Mouse (Mus musculus): ENCODE data around the gene Tmem160. TPM values are rescaled to one million over a fixed set of nuclear protein-coding genes. Genes with fewer than 3 reads are reported as not detected.

Gene Tmem160
- polyA plus RNA-seq, 1 experiment from 2014 or later: 75.0 TPM

DNA sequence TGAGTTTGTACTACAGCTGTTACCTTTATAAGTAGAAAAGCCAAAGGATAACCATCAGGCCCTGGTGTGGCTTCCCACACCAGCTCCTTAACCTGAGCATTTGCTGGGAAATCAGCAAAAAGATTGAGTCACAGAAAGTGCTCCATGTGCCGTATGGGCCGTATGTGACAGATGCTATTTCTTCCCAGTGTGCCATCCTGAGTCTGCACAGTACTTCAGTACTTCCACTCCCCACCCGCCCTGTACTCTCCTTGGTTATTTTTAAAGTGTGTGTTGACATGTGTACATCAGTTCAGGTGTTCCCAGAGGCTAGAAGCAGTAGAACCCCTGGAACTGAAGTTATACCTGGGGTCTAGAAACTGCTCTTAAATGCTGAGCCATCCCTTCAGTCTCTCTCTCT lies 45.6 kb upstream of the Tmem160 start:
- Histone ChIP-seq H3K4me3 (ENCODE audit: low read depth, low read length) (no peak overlapping the region), H3K27ac (replicated peaks) (0 out of 2 replicates have a peak overlapping the region, but pooled peaks have one; percentile 24), H3K9me3 (ENCODE audit: control insufficient read depth, low read length) (no peaks in the 10 kb centered on the region), H3K27me3 (ENCODE audit: control insufficient read depth, insufficient read depth, low read length) (no peaks in the 10 kb centered on the region), H3K36me3 (ENCODE audit: control insufficient read depth, insufficient read depth, low read length) (no peaks in the 10 kb centered on the region), H3K4me1 (replicated peaks; ENCODE audit: control insufficient read depth, insufficient read depth) (peaks cover 6% of the 10 kb centered on the region), H3K9ac (ENCODE audit: low read length) (no peak overlapping the region), H3K4me2 (replicated peaks; ENCODE audit: low read depth) (no peak overlapping the region)
- 89% methylated on average over 3 of the region's 3 CpGs for WGBS
- DNase-seq (ENCODE audit: low spot score) (no peak), ATAC-seq (ENCODE audit: low FRiP score, low TSS enrichment) (no peak)
- TF ChIP-seq EP300 (optimal IDR thresholded peaks at IDR 0.05) (no peak), CTCF (IDR thresholded peaks at IDR 0.05; ENCODE audit: low read depth) (no peak)

DNA sequence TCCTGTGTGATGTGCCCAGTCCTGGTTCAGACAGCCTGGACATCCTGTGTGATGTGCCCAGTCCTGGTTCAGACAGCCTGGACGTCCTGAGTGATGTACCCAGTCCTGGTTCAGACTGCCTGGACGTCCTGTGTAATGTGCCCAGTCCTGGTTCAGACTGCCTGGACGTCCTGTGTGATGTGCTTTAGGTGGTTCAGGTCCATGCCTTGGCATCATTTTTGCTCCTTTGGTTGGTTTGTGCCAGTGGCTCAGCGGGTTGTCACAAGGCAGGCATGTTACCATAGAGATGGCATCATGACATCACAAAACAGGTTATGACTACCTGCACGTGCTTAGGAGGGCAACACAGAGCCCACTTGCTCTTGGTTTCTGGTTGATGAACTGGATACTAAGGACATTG lies 41.5 kb upstream of the Tmem160 start:
- no peaks in the 10 kb centered on the region for H3K36me3 ChIP-seq (ENCODE audit: control insufficient read depth, insufficient read depth, low read length)
- TF ChIP-seq CTCF (IDR thresholded peaks at IDR 0.05; ENCODE audit: low read depth) (no peak), EP300 (optimal IDR thresholded peaks at IDR 0.05) (no peak)
- no peaks in the 10 kb centered on the region for H3K4me1 ChIP-seq (replicated peaks; ENCODE audit: control insufficient read depth, insufficient read depth)
- no peak overlapping the region for H3K9ac ChIP-seq (ENCODE audit: low read length)
- H3K4me3 ChIP-seq (ENCODE audit: low read depth, low read length): no peak overlapping the region
- DNase-seq (ENCODE audit: low spot score) (no peak), ATAC-seq (ENCODE audit: low FRiP score, low TSS enrichment) (no peak)
- H3K27me3 ChIP-seq (ENCODE audit: control insufficient read depth, insufficient read depth, low read length): no peaks in the 10 kb centered on the region
- H3K27ac ChIP-seq (replicated peaks): no peak overlapping the region
- no peak overlapping the region for H3K4me2 ChIP-seq (replicated peaks; ENCODE audit: low read depth)
- 85% methylated on average over 5 of the region's 5 CpGs for WGBS
- H3K9me3 ChIP-seq (ENCODE audit: control insufficient read depth, low read length): no peaks in the 10 kb centered on the region

DNA sequence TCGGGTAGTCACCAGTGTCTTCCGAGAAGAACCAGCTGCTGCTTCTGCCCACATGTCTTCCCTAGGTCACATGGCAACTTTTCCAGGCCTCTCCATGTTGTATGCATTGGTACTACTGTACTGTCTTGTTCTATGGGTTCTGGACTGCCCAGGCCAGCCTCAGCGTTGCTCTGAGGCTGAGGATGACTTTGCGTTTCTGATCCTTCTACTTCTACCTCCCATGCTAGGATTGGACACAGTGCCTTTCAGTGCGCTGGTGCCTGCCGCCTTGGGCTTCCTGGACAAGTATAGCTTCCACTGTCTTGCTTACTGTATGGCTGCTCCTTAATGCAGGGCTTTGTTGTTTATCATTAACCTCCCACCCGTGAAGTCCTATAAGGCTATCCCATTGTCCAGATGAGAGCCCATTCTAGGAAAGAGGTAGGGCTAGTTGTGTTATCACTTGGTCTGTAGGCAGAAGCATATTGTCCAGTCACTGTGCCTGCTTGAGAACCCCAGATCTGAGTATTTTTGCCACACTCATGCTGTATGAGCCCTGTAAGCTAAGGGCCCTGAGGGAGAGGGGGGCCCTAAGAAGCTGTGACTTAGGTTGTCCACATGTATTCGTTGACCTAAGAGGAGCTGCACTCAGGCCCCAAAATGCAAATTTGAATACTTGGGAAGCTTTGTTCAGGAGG lies 40.2 kb upstream of the Tmem160 start:
- no peak for DNase-seq (ENCODE audit: low spot score)
- ATAC-seq (ENCODE audit: low FRiP score, low TSS enrichment): no peak
- no peaks in the 10 kb centered on the region for H3K27me3 ChIP-seq (ENCODE audit: control insufficient read depth, insufficient read depth, low read length)
- 81% methylated on average over 8 of the region's 8 CpGs for whole genome bisulfite sequencing
- H3K4me1 ChIP-seq (replicated peaks; ENCODE audit: control insufficient read depth, insufficient read depth): no peaks in the 10 kb centered on the region
- no peak overlapping the region for H3K4me2 ChIP-seq (replicated peaks; ENCODE audit: low read depth)
- TF ChIP-seq CTCF (IDR thresholded peaks at IDR 0.05; ENCODE audit: low read depth) (no peak), EP300 (optimal IDR thresholded peaks at IDR 0.05) (no peak)
- H3K36me3 ChIP-seq (ENCODE audit: control insufficient read depth, insufficient read depth, low read length): peaks cover 6% of the 10 kb centered on the region; the same call in 1 of the 2 replicates
- H3K4me3 ChIP-seq (ENCODE audit: low read depth, low read length): no peak overlapping the region
- H3K9me3 ChIP-seq (ENCODE audit: control insufficient read depth, low read length): no peaks in the 10 kb centered on the region
- no peak overlapping the region for H3K27ac ChIP-seq (replicated peaks)
- H3K9ac ChIP-seq (ENCODE audit: low read length): no peak overlapping the region

DNA sequence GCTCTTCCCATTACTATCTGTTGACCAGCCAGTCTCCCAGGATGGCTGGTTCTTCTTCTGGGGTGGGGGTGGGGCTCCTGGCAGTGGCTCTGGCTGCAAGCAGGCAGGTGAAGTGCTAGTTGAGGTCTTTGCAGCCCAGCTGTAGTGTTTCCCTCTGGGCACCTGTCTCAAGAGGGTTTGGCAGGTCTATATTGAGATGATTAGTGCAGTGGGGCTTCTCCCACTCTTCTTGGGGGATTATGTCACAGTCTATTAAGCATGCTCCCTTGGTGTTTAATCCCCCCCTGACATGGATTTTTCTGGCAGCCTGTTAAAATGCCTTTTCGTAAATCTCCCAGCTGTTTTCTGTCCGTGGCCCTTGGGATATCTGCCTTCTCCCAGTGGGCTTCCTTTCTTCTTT lies 39.6 kb upstream of the Tmem160 start:
- Histone ChIP-seq H3K27me3 (ENCODE audit: control insufficient read depth, insufficient read depth, low read length) (no peaks in the 10 kb centered on the region), H3K9me3 (ENCODE audit: control insufficient read depth, low read length) (no peaks in the 10 kb centered on the region), H3K27ac (replicated peaks) (no peak overlapping the region), H3K4me1 (replicated peaks; ENCODE audit: control insufficient read depth, insufficient read depth) (no peaks in the 10 kb centered on the region), H3K9ac (ENCODE audit: low read length) (no peak overlapping the region), H3K4me3 (ENCODE audit: low read depth, low read length) (no peak overlapping the region), H3K4me2 (replicated peaks; ENCODE audit: low read depth) (no peak overlapping the region), H3K36me3 (ENCODE audit: control insufficient read depth, insufficient read depth, low read length) (peaks cover 6% of the 10 kb centered on the region; the same call in 1 of the 2 replicates)
- TF ChIP-seq EP300 (optimal IDR thresholded peaks at IDR 0.05) (no peak), CTCF (IDR thresholded peaks at IDR 0.05; ENCODE audit: low read depth) (no peak)
- no peak for ATAC-seq (ENCODE audit: low FRiP score, low TSS enrichment)
- no peak for DNase-seq (ENCODE audit: low spot score)
- 54% methylated on average over 2 of the region's 2 CpGs for WGBS

DNA sequence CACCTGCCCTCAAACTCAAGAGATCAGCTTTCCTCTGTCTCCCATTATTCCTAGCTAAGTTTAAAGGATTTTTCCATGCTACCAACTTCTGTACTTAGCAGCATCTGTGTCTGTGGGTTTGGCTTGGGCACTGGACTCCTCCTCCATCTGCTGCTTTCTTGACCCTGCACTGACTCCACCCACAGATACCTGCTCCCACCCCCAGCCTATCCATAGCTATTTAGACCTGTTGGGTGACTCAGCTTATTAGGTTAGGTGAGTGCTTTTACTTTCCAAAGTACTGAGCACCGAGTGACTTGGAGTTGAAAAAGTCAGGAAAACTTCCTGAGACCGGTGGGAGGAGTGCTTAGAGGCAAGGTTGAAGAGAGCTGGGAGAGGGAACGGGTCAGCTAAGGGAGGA lies 37.2 kb upstream of the Tmem160 start:
- Histone ChIP-seq H3K27me3 (ENCODE audit: control insufficient read depth, insufficient read depth, low read length) (no peaks in the 10 kb centered on the region), H3K4me2 (replicated peaks; ENCODE audit: low read depth) (peak overlapping the region; percentile 14; the same call in 1 of the 2 replicates), H3K9me3 (ENCODE audit: control insufficient read depth, low read length) (no peaks in the 10 kb centered on the region), H3K27ac (replicated peaks) (peak overlapping the region; percentile 86), H3K4me3 (ENCODE audit: low read depth, low read length) (no peak overlapping the region), H3K4me1 (replicated peaks; ENCODE audit: control insufficient read depth, insufficient read depth) (no peaks in the 10 kb centered on the region), H3K9ac (ENCODE audit: low read length) (no peak overlapping the region), H3K36me3 (ENCODE audit: control insufficient read depth, insufficient read depth, low read length) (peaks cover 6% of the 10 kb centered on the region; the same call in 1 of the 2 replicates)
- TF ChIP-seq EP300 (optimal IDR thresholded peaks at IDR 0.05) (no peak), CTCF (IDR thresholded peaks at IDR 0.05; ENCODE audit: low read depth) (no peak)
- DNase-seq (ENCODE audit: low spot score) (peak; percentile 81), ATAC-seq (ENCODE audit: low FRiP score, low TSS enrichment) (peak; percentile 88)
- WGBS: 55% methylated on average over 3 of the region's 3 CpGs

DNA sequence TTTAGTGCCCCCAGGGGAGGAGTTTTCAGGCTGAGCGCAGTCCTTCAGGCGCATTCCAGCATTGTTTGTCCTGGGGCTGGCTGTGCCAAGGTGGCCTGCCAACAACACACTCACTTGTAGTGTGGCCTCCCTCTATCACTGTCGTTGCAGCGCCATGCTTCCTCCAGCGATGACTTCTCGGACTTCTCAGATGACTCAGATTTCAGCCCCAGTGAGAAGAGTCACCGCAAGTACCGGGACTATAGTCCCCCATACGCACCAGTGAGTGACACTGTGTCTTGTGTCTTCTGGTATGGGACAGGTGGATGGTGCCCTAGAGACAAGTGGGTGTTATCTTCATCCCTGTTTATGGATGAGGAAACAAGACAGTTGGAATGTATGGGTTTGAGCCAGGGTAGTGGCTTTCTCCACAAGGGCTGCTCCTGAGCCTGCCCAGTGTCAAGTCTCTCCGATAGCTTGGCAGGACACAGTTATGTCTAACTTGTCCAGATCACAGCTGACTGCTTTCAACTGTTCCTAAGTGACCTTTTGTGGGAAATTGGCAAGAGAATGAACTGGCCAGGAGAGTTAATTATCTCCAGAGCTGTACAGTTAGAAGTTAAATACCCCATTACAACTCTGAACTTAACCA lies 35.3 kb upstream of the Tmem160 start:
- peak; percentile 56 for DNase-seq (ENCODE audit: low spot score)
- H3K4me2 ChIP-seq (replicated peaks; ENCODE audit: low read depth): no peak overlapping the region
- no peak overlapping the region for H3K4me3 ChIP-seq (ENCODE audit: low read depth, low read length)
- H3K9ac ChIP-seq (ENCODE audit: low read length): no peak overlapping the region
- no peak for ATAC-seq (ENCODE audit: low FRiP score, low TSS enrichment)
- TF ChIP-seq EP300 (optimal IDR thresholded peaks at IDR 0.05) (no peak), CTCF (IDR thresholded peaks at IDR 0.05; ENCODE audit: low read depth) (no peak)
- no peaks in the 10 kb centered on the region for H3K27me3 ChIP-seq (ENCODE audit: control insufficient read depth, insufficient read depth, low read length)
- no peaks in the 10 kb centered on the region for H3K4me1 ChIP-seq (replicated peaks; ENCODE audit: control insufficient read depth, insufficient read depth)
- 69% methylated on average over 10 of the region's 10 CpGs for WGBS
- peak overlapping the region; percentile 58; the same call in 1 of the 2 replicates for H3K27ac ChIP-seq (replicated peaks)
- peaks cover 22% of the 10 kb centered on the region for H3K36me3 ChIP-seq (ENCODE audit: control insufficient read depth, insufficient read depth, low read length)
- H3K9me3 ChIP-seq (ENCODE audit: control insufficient read depth, low read length): no peaks in the 10 kb centered on the region
